30 mouse cellular contexts compared by ENCODE assay signal in genomic region chr2:154117381-154117780, GRCm38 (mm10). TPM values are rescaled to one million over a fixed set of nuclear protein-coding genes. Genes with fewer than 3 reads are reported as not detected.
"Had no signal": no experiment of that assay in that cellular context is flagged by ENCODE, and none has a peak within 500 bp of the region (broad histone marks: within the 10 kb centered on the region; RNA-seq: fewer than 3 reads in every experiment).

No protein-coding gene starts in this region.

- H3K4me1 ChIP-seq: liver, embryonic 13.5 days; lung, embryonic 15.5 days had no signal

- H3K9me3 ChIP-seq: liver, embryonic 13.5 days; lung, embryonic 15.5 days had no signal

- H3K27ac ChIP-seq: kidney, postnatal 0 days; layer of hippocampus, adult 2 months; left cerebral cortex, adult 2 months; liver, embryonic 13.5 days; lung, embryonic 15.5 days had no signal

- H3K9ac ChIP-seq: liver, embryonic 13.5 days; lung, embryonic 15.5 days had no signal

- H3K27me3 ChIP-seq: liver, embryonic 13.5 days; lung, embryonic 15.5 days had no signal

- H3K4me2 ChIP-seq: liver, embryonic 13.5 days; lung, embryonic 15.5 days; midbrain, embryonic 11.5 days had no signal

- H3K4me3 ChIP-seq: layer of hippocampus, adult 2 months; left cerebral cortex, adult 2 months; liver, embryonic 13.5 days; lung, embryonic 15.5 days had no signal

- ATAC-seq: inflammation-experienced regulatory T-cells, adult 6 months; intestine, embryonic 16.5 days had no signal

- DNase-seq: kidney, adult 2 months; kidney, postnatal 25 days; layer of hippocampus, adult 9-11 months; liver, embryonic 13.5 days; midbrain, embryonic 14.5 days; right cerebral cortex, postnatal 4 days; thymus, postnatal 25 days had no signal

- H3K36me3 ChIP-seq: liver, embryonic 13.5 days; lung, embryonic 15.5 days had no signal

RNA-seq across cellular contexts. Expression of gene Bpifa3, which starts 12.8 kb away (rescaled TPM):
- total RNA-seq: layer of hippocampus, adult 2 months; layer of hippocampus, postnatal 25 days; left cerebral cortex, adult 2 months; left cerebral cortex, postnatal 10 days; left cerebral cortex, postnatal 36 days; liver, adult 2 months; megakaryocyte progenitor cell, adult 5-6 weeks; megakaryocyte-erythroid progenitor cell, adult 5-6 weeks; midbrain, postnatal 0 days had no signal
- polyA plus RNA-seq: inflammation-experienced regulatory T-cells, adult 6 months; intestine, embryonic 16.5 days; kidney, adult 2 months; kidney, embryonic 14.5 days; kidney, postnatal 0 days; large intestine, adult 2 months; limb, embryonic 11.5 days; limb, embryonic 14.5 days; liver, adult 2 months; liver, embryonic 13.5 days; liver, embryonic 16.5 days; lung, embryonic 15.5 days; midbrain, embryonic 11.5 days; midbrain, embryonic 14.5 days; midbrain, postnatal 0 days; neural tube, embryonic 11.5 days; neural tube, embryonic 14.5 days; stomach, embryonic 14.5 days; thymus, postnatal 0 days had no signal

RNA-seq across cellular contexts. Expression of gene Bpifa1, which starts 25.3 kb away (rescaled TPM):
- total RNA-seq: layer of hippocampus, adult 2 months; layer of hippocampus, postnatal 25 days; left cerebral cortex, adult 2 months; left cerebral cortex, postnatal 10 days; left cerebral cortex, postnatal 36 days; liver, adult 2 months; megakaryocyte progenitor cell, adult 5-6 weeks; megakaryocyte-erythroid progenitor cell, adult 5-6 weeks had no signal
- polyA plus RNA-seq: inflammation-experienced regulatory T-cells, adult 6 months; intestine, embryonic 16.5 days; kidney, adult 2 months; kidney, embryonic 14.5 days; kidney, postnatal 0 days; large intestine, adult 2 months; limb, embryonic 11.5 days; liver, adult 2 months; liver, embryonic 16.5 days; midbrain, embryonic 11.5 days; midbrain, embryonic 14.5 days; neural tube, embryonic 11.5 days; neural tube, embryonic 14.5 days; stomach, embryonic 14.5 days had no signal

RNA-seq across cellular contexts. Expression of gene Bpifa5, which starts 45.0 kb away (rescaled TPM):
- total RNA-seq: layer of hippocampus, adult 2 months; layer of hippocampus, postnatal 25 days; left cerebral cortex, adult 2 months; left cerebral cortex, postnatal 10 days; left cerebral cortex, postnatal 36 days; liver, adult 2 months; megakaryocyte progenitor cell, adult 5-6 weeks; megakaryocyte-erythroid progenitor cell, adult 5-6 weeks; midbrain, postnatal 0 days had no signal
- polyA plus RNA-seq: inflammation-experienced regulatory T-cells, adult 6 months; intestine, embryonic 16.5 days; kidney, adult 2 months; kidney, embryonic 14.5 days; kidney, postnatal 0 days; large intestine, adult 2 months; limb, embryonic 11.5 days; limb, embryonic 14.5 days; liver, adult 2 months; liver, embryonic 16.5 days; lung, embryonic 15.5 days; midbrain, embryonic 11.5 days; midbrain, embryonic 14.5 days; midbrain, postnatal 0 days; neural tube, embryonic 11.5 days; neural tube, embryonic 14.5 days; stomach, embryonic 14.5 days had no signal
